Mouse (Mus musculus) thymus, postnatal 14 days (tissue): ENCODE data around the gene Elf5.

Experiments used
- DNase-seq: peaks from one replicate; pipeline ENCODE4 v3.0.0; 2021

Elf5 gene

DNA sequence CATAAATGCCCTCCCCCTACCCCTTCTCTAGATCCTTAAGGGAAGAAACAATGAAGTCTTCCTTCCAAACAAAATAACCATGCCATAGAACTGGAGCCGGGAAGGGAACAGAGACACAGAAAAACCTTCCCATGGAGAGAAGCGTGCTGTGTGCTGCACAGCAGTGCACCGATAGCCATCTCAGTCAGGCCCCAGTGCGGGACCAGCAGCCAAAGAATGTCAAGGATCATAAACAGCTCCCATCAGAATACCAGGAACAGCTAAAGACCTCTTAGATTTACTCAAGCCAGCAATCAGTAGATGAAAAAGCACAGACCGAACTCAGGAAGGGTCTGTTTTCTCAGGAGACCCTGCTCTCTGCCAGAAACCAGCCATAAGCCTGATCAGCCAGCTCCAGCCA lies 25.0 kb downstream of the Elf5 start:
- no peak for DNase-seq

DNA sequence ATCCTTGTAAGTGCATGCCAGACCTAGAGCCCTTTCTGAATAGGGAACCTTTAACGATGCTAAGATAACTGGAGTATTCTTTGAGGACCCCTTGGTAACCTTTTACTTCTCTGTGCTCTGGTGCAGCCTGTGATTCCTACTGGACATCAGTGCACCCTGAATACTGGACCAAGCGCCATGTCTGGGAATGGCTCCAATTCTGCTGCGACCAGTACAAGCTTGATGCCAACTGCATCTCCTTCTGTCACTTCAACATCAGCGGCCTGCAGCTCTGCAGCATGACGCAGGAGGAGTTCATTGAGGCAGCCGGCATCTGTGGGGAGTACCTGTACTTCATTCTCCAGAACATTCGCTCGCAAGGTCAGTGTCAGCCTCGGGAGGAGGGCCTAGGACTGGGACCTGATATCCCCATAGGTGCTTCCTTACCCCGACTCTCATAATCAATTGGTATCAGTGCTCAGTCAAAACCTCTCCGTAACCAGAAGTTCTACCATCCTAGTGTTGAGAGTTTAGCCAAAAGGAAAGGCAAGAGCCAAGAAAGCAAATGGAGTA lies 27.7 kb downstream of the Elf5 start:
- DNase-seq: no peak

DNA sequence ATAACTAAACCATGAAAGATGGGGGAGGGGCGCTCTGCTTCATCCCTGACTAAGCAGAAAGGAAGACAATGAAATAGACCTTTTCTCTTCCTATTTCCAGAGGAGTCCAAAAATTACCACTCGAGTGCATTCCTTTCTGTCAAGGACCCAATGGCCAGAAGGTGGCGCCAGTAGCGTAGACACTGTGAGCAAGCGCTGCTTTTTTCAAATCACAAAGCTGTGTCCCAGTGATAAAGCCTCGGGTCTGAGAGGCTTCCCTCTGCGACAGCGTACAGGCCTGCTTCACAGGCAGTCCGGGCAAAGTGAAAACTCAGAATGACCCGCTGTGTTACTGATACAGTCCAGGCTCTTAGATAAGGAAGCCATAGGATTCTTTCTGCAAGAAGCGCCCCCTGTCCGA lies 28.2 kb downstream of the Elf5 start:
- peak; percentile 74 for DNase-seq

DNA sequence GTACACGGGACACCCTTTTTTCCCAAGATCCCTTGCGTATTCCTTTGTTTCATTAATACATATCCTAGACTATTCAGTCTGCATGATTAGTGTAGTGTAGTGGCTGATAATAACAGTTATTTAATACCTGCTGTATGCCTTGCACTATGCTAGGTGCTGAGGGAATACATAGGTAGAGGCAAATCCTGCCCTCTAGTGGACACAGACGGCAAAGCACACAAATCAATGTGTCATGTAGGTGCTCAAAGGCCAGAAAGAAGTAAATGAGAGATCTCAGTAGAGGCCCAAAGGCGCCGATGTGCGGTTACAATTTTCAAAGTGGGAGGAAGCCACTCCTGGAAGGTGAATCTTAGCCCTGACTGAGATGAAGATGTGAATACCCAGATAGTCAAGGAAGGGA lies 34.3 kb downstream of the Elf5 start:
- peak; percentile 59 for DNase-seq

DNA sequence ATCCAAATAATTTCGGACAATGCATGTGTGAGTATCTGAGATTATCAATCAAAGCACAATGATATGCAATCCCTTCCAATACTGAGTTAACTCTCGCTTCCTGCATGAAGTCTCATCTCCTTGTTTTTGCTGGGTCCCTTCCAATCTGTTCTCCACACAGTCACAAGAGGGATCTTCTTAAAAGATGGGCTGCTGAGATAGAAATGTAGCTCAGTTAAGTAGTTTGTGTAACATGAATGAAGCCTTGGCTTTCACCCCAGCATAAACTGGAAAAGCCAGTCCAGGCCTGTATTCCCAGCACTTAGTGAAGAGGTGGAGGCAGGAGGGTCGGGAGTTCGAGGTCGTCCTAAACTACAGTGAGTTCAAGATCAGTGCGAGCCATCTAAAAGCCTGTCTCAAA lies 34.8 kb downstream of the Elf5 start:
- no peak for DNase-seq

DNA sequence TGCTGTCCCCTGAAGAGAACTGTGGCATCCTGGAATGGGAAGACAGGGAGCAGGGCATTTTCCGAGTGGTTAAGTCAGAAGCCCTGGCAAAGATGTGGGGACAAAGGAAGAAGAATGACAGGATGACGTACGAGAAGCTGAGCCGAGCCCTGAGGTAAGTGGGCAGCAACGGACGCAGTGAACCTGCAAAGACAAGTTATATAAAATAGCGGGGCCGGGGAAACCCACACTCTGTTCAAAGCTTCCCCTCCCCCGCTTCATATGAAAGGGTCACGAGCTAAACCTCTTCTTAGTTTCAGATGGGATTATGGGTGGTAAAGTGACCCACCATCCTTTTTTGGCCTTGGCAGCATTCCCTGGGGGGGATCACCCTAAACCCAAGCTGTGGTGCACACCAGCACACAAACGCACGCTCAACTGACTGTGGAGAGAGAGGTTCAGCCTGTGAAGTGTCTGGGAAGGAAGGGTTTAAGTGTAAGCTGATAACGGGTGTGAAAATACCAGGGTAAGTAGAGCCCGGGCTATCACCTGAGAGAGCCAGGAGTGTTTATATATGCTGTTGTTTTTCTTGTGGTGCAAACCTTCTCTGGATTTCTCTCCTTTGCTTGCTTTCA lies 37.6 kb downstream of the Elf5 start:
- no peak for DNase-seq

DNA sequence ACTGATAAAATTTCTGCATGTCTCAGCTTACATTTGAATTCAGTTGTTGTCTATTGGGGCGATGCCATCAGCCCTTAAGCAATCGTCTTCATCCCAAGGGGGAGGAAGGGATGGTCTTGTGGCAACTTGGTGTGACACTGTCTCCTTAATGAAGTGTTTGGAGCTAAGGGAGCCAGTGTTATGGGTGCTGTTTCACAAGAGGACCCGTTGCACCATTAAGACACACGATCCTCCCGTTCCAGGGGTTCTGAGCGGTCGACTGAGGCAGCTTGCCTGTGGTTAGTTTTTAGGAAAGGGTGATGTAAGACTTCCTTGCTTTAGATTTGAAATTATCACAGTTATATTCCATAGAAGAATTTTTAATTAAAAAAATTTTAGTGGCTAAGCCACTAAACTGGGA lies 38.3 kb downstream of the Elf5 start:
- DNase-seq: no peak

DNA sequence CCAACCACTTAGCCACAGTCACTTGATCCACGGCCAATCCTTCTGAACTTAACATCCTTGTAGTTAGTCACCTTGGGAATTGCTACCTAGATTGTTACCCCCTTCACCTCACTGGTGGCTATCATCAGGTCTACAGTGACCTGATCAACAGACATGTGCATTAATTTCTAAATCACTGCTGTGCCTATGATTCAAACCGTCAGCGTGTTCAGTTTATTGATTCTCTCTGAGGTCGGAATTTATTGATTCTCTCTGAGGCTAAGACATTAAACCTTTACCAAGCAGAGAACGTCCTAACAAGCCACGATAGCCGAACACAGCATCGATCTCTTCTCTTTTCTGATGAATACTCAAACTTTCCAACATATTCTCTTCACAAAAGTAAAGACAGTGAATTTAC lies 38.8 kb downstream of the Elf5 start:
- no peak for DNase-seq

DNA sequence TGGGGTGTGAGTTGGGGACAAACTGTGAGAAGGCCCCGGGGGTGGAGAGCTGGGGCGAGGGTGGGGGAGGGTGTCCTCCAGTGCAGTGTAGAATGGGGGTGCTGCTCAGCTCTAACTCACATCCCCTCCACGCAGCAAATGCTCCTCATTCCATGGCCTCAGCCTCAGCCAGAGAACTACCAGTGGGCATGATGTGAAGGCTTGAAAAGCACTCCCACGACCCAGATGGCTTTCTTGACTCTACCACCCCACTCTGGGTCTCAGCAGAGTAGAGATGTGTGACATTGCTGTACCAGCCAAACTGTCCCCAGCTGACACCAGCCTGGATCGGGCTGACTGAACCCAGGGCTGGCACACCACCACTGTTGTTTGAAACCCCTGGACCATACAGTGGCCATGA lies 41.1 kb downstream of the Elf5 start:
- no peak for DNase-seq

DNA sequence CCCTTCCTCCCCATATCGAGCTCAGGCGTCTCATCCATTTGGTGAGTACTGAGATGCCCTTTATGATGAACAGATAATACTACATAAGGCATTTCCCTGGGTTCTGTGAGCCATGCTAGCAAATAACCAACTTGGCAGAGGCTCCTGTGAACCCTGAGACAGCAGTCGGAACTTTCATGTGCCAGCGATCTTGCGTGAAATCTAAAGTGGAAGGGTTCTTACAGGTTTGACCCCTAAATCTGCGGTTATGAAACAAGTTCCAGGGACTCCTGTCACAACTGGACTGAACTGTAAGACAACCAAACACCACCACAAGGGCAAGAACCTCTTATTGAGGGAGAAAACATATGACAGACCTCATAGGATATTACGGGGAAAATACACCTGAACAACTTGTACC lies 44.3 kb downstream of the Elf5 start:
- no peak for DNase-seq

DNA sequence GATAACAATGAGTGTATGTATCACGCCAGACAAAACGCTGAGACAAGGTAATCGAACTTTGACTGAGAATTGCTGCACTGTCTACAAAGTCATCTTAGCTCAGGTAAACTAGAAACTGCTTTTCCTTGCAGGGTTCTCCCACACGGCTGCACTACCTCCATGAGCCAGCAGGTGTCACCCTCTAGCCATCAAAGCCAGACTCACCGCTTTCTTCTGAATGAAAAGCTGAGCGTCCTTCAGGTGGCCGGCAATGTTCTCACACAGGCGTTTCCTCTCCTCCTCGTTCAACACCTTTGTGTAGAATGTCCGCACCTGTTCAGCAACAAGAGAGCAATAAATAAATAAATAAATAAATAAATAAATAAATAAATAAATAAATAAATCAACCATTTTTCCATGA lies 45.2 kb downstream of the Elf5 start:
- DNase-seq: peak; percentile 87

DNA sequence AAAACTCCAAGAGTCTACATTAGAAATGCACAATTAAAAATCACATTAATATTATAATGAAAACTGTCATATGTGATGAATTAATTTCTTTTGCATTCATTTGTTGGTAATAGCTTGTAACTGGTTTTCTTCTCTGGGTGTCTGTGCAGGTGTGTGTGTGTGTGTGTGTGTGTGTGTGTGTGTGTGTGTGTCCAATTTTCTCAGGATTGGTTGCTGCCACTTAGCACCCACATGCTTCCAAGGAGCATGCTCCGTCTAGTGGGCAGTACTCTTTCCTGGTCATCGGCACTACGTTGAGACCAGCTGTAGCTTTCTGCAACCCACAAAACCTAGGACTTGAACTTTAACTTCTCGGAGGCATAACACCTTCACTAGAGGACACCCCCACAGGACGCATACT lies 45.6 kb downstream of the Elf5 start:
- no peak for DNase-seq

DNA sequence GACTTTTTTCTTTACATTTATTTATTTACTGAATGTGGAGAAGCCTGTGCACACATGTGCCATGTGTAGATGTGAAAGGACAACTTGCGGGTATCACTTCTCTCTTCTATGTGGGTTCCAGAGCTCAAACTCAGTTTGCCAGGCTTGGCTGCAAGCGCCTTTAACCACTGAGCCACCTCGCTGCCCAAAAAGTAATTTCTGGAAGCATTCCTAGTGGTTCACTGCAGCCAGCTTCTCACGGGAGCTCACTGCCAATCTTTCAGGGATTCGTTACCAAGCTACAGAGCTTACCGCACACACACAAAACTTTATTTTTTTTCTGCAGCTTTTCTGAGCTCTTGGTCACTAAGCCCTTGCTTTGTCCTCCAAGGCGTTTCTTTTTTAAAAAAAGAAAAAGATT lies 46.1 kb downstream of the Elf5 start:
- DNase-seq: no peak

DNA sequence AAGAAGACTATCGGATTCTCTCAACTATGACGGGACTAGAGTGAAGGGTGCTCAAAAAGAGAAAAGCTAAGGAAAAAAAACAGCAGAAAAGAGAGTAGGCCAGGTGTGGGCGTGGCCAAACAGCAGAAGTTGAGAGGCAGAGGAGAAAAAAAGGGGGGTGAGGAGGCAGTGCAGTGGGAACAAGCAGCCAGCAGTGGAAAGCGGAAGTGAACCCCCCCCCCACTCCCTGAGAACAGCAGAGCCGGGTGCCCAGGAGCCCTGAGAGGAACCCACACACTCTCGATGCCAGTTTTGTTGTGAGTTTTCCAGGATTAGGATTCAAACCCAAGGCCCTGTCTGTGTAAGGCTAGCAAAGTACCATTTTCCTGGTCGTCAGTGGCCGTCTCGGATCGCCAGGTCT lies 47.6 kb downstream of the Elf5 start:
- no peak for DNase-seq

DNA sequence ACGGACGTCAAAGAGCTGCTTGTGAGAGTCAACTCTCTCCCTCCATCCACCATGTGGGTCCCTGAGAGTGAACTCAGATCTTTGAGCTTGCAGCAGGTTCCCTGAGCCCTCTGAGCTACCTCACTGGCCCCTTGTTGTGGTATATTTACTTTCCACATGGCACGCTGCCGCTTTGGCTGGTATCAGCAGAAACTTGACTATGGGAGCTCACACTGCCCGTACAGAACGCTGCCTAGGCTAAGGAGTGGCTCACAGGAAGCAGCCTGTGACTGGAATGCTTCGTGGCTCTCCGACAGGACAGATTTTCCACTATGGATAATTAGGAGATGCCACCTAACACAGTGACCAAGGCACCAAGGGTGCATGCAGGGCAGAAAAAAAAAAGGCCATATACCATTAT lies 49.7 kb downstream of the Elf5 start:
- no peak for DNase-seq

DNA sequence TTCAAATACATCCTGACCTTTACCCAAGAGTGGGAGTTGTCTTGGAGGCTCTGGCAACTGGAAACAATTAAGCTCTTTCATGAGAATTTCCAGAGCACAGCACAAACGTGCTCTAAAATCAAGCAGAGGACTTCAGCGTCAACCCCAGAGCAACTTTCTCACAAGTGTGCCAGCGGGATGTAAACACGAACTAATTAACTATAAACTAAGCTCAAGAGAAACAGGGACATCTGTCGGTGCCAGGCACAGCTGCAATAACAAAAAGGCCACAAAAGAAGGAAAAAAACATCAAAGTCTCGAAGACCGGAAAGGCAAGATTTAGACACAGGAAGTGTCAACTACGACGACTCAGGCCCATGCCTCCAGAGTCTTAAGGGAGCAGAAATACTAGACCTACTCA lies 50.3 kb downstream of the Elf5 start:
- no peak for DNase-seq

DNA sequence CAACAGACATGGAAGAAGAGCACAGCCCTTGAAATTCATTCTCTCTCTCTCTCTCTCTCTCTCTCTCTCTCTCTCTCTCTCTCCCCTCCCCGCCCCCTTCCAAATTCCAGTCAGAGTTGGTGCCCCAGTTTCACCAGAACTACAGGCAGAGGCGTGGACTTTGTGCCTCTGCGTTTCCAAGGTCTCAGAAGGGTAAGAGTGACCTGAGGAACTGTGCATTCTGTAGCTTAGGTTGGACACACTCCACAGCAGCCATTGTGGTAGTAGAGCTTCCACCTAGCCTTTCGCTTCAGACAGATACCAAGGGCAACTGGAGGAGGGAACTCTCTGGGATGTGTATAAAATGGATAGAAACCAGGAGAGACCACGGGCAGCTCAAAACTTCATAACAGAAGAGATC lies 51.3 kb downstream of the Elf5 start:
- no peak for DNase-seq

DNA sequence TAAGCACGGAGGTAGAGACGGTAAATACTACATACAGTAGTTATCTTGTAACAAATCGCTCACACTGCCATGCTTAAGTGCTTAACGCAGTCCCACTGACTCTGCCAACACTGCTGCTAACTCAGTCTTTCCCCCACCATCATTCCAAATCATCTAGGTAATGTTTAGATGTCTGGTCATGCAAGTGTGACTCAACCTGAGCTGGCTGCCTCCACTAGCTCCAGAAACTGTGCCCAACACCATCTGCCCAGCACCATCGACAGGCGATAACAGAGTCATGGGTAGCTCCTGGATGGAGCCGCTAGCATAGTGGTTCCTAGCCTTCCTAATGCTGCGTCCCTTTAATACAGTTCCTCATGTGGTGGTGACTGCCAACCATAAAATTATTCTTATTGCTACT lies 53.0 kb downstream of the Elf5 start:
- no peak for DNase-seq

DNA sequence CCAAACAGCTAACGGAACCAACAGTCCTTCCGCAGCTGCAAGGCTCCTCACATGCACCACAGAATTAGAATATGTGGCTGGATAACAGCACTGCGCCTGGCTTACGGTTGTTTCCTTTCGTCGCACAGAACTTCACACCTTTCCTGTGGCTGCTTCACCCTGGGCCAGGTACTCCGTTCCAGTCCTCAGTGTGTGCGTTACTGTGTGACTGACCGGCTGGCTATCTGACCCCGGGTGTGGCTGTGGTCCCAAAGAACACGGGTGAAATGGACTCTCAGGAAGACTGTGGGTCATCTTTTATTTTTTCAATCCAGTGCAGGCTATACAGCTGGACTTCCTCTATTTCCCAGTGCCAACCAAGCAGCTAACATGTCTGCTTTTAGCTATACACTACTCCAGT lies 53.9 kb downstream of the Elf5 start:
- no peak for DNase-seq

DNA sequence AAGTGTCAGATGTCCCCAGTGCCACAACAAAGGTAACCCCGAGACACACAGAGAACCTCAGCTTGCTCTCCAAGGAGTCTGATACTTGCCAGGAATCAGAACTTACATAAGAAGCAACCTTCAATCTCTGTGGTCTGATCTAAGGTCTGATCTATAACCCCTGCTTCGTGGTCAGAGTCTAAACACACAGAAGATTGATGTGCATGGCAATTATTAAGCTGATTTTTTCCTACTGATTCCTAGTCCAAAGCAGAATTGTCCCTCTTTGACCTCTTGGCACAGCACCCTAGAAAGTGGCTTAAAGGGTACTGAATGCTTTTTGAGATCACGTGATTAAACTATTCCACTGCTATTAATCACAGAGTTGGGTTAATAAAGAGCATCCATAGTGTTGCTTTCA lies 54.8 kb downstream of the Elf5 start:
- DNase-seq: no peak

DNA sequence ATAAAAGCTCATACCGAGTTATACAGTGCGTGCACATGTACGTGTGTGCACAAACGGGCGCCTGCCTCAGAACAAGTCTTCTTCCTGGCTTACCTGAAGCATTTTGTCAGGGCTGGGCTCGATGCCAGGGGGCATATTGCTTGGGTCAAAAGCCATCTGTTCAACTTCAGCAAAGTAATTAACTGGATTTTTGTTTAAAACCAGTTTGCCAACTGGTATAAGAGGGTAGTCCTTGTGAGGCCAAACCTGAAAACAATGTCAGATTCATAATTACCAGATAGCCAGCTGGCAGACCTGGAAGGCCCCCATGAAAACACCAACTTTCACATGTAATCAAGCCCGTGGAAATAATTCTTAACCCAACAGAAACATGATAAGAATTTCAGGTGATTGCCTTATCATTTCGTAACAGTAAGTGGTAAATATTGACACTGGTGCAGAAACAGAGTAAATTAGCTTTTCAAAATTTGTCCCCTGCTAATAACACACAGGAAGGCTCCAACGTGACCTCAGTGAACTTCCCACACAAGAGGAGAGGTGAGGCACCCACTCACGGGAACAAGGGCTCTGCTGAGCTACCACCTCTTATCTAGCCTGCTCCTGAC lies 55.6 kb downstream of the Elf5 start:
- DNase-seq: no peak

DNA sequence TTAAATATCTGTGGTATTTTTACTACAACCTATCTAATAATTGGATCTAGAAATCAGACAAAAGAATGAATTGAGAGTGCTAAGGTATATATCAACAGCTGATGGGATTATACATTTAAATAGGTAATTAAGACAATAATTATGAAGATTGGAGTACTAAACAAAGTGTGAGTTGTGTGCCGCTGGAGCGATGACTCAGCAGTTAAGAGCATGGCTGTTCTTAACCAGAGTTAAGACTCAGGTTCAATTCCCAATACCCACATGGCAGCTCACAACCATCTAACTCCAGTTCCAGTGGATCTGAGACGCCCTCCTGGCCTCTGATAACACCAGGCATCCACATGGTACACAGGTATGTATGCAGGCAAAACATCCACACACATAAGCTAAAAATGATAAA lies 61.9 kb downstream of the Elf5 start:
- DNase-seq: no peak

DNA sequence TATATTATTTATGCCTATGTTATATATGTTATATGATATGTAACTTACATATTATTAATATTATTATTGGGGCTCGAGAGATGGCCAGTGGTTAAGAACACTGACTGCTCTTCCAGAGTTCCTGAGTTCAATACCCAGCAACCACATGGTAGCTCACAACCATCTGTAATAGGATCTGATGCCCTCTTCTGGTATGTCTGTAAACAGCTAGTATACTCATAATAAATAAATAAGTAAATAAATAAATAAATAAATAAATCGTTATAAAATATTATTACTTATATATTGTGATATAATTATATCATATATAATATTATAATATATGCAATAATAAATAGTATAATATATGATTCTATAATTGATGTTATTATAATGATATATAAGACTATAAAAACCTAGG lies 64.7 kb downstream of the Elf5 start:
- DNase-seq: no peak

DNA sequence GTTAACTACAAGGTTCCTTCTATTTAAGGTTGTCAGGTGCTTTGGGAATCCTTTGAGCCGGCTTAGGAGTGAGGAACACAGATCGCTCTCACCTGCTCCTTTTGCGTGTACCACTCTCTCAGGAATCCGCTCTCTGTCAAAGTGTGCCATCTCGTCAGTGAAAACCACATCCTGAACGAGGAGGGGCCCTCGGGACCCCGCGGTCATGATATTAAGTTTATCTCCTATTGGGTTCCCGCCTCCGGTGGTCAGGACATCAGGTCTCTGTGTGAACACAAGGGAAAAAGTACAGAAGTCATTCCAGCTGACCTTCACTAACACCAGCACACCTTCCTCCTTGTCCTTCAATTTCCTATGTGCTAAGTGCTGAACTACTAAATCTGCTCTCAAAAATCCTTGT lies 65.2 kb downstream of the Elf5 start:
- DNase-seq: peak; percentile 43

DNA sequence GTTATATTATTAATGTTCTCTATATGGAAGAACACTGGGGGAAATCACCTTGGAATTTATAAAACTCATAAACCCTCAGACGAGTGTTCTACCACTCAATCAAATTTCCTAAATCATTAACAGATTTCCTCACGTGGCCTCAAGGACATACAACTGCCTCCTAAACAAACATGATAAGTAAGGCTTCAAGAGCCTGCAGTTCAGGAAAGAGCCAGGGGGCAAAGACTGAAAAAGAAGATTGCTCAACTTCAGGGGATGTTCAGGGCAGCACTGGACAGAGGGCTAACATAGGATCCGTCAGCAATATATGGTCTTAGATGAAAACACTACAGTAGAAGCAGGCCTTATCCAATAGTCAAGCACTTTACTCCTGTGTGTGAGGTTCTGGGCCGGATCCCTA lies 66.0 kb downstream of the Elf5 start:
- DNase-seq: no peak
